Mouse (Mus musculus) liver, adult 2 months (tissue): Measurements from ENCODE around the gene Cox14. TPM values are rescaled to one million over a fixed set of nuclear protein-coding genes. Genes with fewer than 3 reads are reported as not detected.

Source experiments
- DNase-seq: peaks from one replicate; pipeline ENCODE4 v3.0.0-alpha.2; 2011; ENCODE audit warnings: low read depth, low spot score; ENCODE audit errors: extremely low read depth
- H3K27ac ChIP-seq: fragments of 200-500 bp; replicated peaks from 2 replicates; pipeline ENCODE4 v1.5.1; 2012; ENCODE audit warnings: low read depth, mild to moderate bottlenecking, control low read depth, inconsistent platforms, low read length; ENCODE audit not compliant: insufficient read depth
- H3K27me3 ChIP-seq: fragments of 200-500 bp; 2 replicates; pipeline ENCODE4 v1.6.1; 2012; ENCODE audit warnings: mild to moderate bottlenecking, moderate library complexity, low read length, inconsistent platforms; ENCODE audit not compliant: control insufficient read depth, insufficient read depth
- H3K36me3 ChIP-seq: fragments of 200-500 bp; 2 replicates; pipeline ENCODE4 v1.6.1; 2012; ENCODE audit warnings: low read length, inconsistent platforms; ENCODE audit not compliant: control insufficient read depth, insufficient read depth
- H3K4me1 ChIP-seq: fragments of 200-500 bp; 2 replicates; pipeline ENCODE4 v1.6.1; 2011; ENCODE audit warnings: low read length; ENCODE audit not compliant: control insufficient read depth, insufficient read depth
- H3K4me3 ChIP-seq: fragments of 200-500 bp; 2 replicates; pipeline ENCODE4 v1.5.1; 2011; ENCODE audit warnings: low read depth, mild to moderate bottlenecking, control low read depth, low read length, moderate library complexity; ENCODE audit not compliant: insufficient read depth
- H3K79me2 ChIP-seq: fragments of 200-500 bp; 2 replicates; pipeline ENCODE4 v1.6.1; 2012; ENCODE audit warnings: inconsistent platforms, mild to moderate bottlenecking, low read length, moderate library complexity; ENCODE audit not compliant: control insufficient read depth, insufficient read depth
- H3K9ac ChIP-seq: fragments of 200-500 bp; 2 replicates; pipeline ENCODE4 v1.6.1; 2012; ENCODE audit warnings: low read depth, mild to moderate bottlenecking, control low read depth, inconsistent platforms, low read length
- CTCF ChIP-seq: fragments of 200-500 bp; IDR thresholded peaks from 2 replicates; pipeline ENCODE4 v1.5.1; 2011; ENCODE audit warnings: low read depth, low read length, control low read depth
- POLR2A ChIP-seq: fragments of 200-500 bp; IDR thresholded peaks from 2 replicates; pipeline ENCODE4 v1.6.1; 2011; ENCODE audit warnings: low read length, control low read depth; ENCODE audit not compliant: insufficient read depth; ENCODE audit errors: extremely low read depth
- WGBS: fragments of 180-500 bp; shearing (Covaris S2); methylation state at CpG from one replicate; pipeline ENCODE4 v1.1.7; 2018; 5-methylcytosine and 5-hydroxymethylcytosine counted together
- polyA plus RNA-seq: library from polyadenylated mRNA; depleted of rRNA; stranded (reverse); fragments of >200 nt; gene quantifications from 2 replicates; pipeline ENCODE4 v1.2.3, GENCODE M21; 2012
- total RNA-seq: library from RNA; depleted of rRNA; stranded (reverse); fragments of >200 nt; gene quantifications from 2 replicates; pipeline ENCODE4 v1.2.3, GENCODE M21; 2014

The Cox14 gene
- total and polyA plus RNA-seq, 2 experiments, result 58.6 to 117 TPM

- H3K27me3 ChIP-seq, result no peaks in the 10 kb centered on the region
- H3K4me3 ChIP-seq, result no peak overlapping the region
- H3K9ac ChIP-seq, result no peak overlapping the region
- peaks cover 38% of the 10 kb centered on the region for H3K4me1 ChIP-seq
- peak overlapping the region; percentile 67 for H3K27ac ChIP-seq
- no peaks in the 10 kb centered on the region for H3K79me2 ChIP-seq
- peak; percentile 98 for DNase-seq
- peaks cover 4% of the 10 kb centered on the region; the same call in 1 of the 2 replicates for H3K36me3 ChIP-seq
- WGBS, result 26% methylated on average over 3 of the region's 3 CpGs
- TF ChIP-seq CTCF (no peak), POLR2A (no peak)
Observed at GRCm38 (mm10) chr15:99711491-99711890, 13.9 kb upstream of the Cox14 start.

DNA sequence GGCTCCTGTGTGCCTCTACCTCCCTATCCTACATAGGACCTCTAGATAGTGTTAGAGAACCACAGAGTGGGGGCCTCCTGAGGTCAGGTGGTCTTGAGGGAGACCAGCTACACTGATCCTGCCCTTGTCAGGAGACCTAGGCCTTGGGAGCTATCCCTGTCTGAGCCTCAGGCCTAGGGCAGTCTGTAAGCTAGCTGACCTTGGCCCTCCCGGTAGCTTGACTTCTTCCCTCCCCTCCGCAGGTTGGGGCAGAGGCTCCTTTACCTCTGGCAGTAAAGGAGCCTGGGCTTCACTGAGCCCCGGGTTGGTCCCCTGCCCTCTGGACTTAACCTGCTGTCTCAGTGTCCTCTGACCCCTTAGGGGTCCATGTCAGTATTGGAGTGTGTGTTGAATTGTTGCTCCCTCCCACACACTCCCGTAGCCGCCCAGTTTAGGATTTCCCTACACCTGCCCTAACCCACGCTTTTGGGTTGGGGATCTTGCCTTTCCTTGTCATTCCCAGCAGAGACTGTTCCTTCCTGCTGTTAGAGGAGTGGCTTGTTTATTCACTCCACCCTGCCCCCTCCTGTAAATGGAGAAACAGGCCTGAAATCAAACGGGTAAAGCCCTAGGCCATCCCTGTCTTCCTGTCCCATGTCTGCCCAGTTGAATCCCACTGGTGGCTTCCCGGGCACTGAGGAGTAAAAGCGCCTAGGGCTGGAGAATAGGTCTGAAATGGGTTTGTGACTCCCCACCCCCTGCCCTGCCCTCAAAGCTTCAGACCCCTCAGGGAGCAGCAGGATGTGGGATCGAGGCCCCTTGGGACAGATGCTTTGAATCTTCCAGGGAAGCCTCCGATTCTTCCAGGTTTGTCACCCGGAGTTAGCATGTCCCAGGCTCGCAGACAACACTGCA is 12.5 kb upstream of the Cox14 start:
- Histone ChIP-seq H3K27ac (no peak overlapping the region), H3K4me1 (peaks cover 44% of the 10 kb centered on the region), H3K9ac (no peak overlapping the region), H3K27me3 (no peaks in the 10 kb centered on the region), H3K79me2 (no peaks in the 10 kb centered on the region), H3K4me3 (no peak overlapping the region), H3K36me3 (no peaks in the 10 kb centered on the region)
- TF ChIP-seq POLR2A, result no peak
- TF ChIP-seq CTCF, result no peak
- WGBS, result 68% methylated on average over 13 of the region's 13 CpGs
- DNase-seq, result no peak

DNA sequence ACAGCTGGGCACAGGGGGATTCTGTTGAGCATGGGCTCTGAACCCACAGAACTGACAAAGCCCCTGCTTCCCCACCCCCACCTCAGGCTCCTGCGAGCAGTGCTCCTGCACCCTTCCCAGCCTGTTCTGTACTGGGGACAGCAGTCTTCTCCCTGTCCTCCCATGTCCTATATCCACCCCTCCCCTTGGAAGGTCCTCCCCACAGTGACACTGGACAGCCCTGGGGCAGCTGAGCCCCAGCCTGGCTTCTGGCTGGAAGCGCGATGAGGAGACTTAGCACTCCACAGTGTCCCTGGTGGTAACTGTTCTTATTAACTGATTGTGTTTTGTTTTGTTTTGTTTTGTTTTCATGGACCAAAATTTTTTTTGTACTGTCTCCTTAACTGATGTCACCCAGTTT is 11.8 kb upstream of the Cox14 start:
- Histone ChIP-seq H3K36me3 (no peaks in the 10 kb centered on the region), H3K27ac (no peak overlapping the region), H3K79me2 (no peaks in the 10 kb centered on the region), H3K4me1 (peaks cover 44% of the 10 kb centered on the region), H3K9ac (no peak overlapping the region), H3K27me3 (no peaks in the 10 kb centered on the region), H3K4me3 (no peak overlapping the region)
- 80% methylated on average over 3 of the region's 3 CpGs for WGBS
- TF ChIP-seq CTCF, result no peak
- no peak for TF ChIP-seq POLR2A
- no peak for DNase-seq

DNA sequence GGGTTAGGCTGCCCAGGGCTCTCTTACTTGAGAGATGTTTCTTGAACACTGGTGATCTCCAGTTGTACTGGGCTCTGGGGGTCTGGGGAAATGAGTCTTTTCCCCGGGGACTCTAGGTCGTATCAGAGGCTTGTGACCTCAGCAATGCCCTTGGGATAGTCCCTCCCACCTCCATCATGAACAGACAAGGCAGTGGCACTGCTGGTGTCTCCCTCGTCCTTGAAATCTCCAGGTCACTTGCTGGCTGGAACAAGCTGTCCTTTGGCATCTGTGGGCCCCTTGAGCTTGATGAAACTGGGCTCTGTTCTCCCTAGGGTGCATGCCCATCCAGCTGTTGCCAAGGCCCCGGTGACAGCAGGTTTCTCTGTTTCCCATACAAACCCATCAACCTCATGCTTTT is 11.2 kb upstream of the Cox14 start:
- DNase-seq, result no peak
- Histone ChIP-seq H3K36me3 (no peaks in the 10 kb centered on the region), H3K27ac (no peak overlapping the region), H3K9ac (no peak overlapping the region), H3K27me3 (no peaks in the 10 kb centered on the region), H3K4me1 (peaks cover 46% of the 10 kb centered on the region), H3K79me2 (peaks cover 3% of the 10 kb centered on the region; the same call in 1 of the 2 replicates), H3K4me3 (no peak overlapping the region)
- TF ChIP-seq CTCF (no peak), POLR2A (no peak)
- WGBS, result 81% methylated on average over 4 of the region's 4 CpGs

DNA sequence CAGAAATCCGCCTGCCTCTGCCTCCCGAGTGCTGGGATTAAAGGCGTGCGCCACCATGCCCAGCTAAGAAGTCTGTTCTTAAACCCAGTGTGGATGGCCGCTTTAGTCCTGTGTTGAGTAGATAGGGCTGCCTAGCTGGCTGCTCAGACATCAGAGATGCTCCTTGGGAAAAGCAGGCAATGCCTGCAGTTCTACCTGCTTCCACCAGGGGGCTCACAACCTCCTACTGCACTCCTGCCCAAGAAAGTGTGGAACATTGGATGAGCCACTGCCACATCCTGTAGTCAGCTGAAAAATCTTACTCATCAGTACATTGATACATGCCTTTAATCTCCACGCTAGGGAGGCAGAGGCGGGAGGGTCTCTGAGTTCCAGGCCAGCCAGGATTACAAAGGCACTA is 10.6 kb upstream of the Cox14 start:
- WGBS, result 47% methylated on average over 7 of the region's 7 CpGs

DNA sequence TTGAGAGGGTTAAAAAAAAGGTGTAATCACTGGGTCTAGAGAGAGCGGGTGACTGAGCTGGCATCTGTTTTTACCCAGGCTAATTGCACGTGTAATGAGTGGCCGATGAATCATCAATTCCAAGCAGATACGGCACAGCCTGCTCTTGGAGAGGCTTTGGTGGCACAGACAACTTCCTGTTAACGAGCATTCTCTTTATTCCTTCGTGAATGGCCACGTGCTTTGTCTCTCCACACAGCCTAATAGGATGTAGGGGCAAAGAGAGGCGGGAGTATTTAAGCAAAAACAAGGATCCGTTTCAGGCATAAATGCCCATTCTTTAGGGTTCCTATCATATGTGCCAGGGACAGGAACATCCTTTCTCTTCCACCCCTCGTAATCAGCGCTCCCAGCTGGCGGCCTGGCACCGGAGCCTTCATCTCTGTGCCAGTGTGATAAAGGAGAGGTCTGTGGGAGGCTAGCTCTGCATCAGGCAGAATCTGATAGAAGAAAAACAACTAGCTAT is 10.0 kb upstream of the Cox14 start:
- no peaks in the 10 kb centered on the region; the same call in 1 of the 2 replicates for H3K36me3 ChIP-seq
- H3K27ac ChIP-seq, result peak overlapping the region; percentile 87
- peaks cover 3% of the 10 kb centered on the region; the same call in 1 of the 2 replicates for H3K79me2 ChIP-seq
- TF ChIP-seq POLR2A, result no peak
- TF ChIP-seq CTCF, result no peak
- DNase-seq, result no peak
- WGBS, result 15% methylated on average over 13 of the region's 13 CpGs
- no peak overlapping the region for H3K9ac ChIP-seq
- no peaks in the 10 kb centered on the region for H3K27me3 ChIP-seq
- H3K4me1 ChIP-seq, result peaks cover 49% of the 10 kb centered on the region
- no peak overlapping the region for H3K4me3 ChIP-seq

More for the DNA sequence above, 10.6 kb upstream of the Cox14 start:
- H3K4me1 ChIP-seq, result peaks cover 49% of the 10 kb centered on the region
- H3K79me2 ChIP-seq, result peaks cover 3% of the 10 kb centered on the region; the same call in 1 of the 2 replicates
- TF ChIP-seq POLR2A (no peak), CTCF (peak; percentile 96)
- H3K36me3 ChIP-seq, result no peaks in the 10 kb centered on the region
- DNase-seq, result peak; percentile 68
- no peaks in the 10 kb centered on the region for H3K27me3 ChIP-seq
- H3K4me3 ChIP-seq, result no peak overlapping the region
- H3K9ac ChIP-seq, result no peak overlapping the region
- peak overlapping the region; percentile 87; the same call in 1 of the 2 replicates for H3K27ac ChIP-seq
